Mouse (Mus musculus) central nervous system, embryonic 18 days (tissue): ENCODE results near the gene Rpl32. TPM values are rescaled to one million over a fixed set of nuclear protein-coding genes. Genes with fewer than 3 reads are reported as not detected.

ENCODE experiments used
- polyA plus RNA-seq: library from polyadenylated mRNA; depleted of rRNA; stranded (reverse); fragments of >200 nt; gene quantifications from 2 replicates; pipeline ENCODE4 v1.2.3, GENCODE M21; 2012; rRNA removed

The Rpl32 gene
- polyA plus RNA-seq = 1,760 and 1,858 TPM in 2 replicates

DNA sequence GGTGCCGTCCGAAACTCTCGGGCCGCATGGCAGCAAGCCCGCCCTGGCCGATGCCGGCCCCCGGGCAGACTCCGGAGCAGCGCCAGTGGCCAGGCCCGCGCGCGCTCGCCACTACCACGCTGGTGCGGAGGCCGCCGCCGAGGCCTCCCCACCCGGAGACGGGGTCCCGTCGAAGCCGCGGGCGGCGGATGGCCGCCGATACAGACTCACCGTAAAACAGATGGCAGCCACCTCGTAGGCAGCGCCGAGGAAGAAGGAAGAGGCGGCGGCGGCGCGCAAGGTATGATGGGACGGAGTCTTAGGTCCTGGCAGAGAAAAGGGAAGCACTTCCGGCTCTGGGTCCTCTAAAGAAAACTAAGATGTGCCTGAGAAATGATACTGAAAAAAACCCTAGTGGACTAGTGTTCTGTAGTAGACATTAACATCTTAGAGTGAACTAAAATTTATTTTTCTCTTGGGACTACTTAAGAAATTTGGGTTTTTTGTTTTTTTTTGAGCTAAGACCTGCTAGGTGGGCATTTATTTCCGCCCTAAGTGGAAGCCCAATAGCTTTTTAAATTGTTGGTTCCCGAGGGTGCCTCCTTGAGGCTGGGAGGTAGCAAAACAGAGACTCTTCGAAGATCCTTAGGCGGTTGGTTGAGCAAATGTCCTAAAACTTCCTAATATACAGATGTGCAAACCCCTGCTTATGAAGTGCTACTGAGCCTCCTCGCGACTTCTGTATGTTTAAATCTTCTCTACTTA, at the start of gene Rpl32:
Gene Rpl32, minus strand, starts transcription at position 260 of the 744 bp plus-strand sequence.

DNA sequence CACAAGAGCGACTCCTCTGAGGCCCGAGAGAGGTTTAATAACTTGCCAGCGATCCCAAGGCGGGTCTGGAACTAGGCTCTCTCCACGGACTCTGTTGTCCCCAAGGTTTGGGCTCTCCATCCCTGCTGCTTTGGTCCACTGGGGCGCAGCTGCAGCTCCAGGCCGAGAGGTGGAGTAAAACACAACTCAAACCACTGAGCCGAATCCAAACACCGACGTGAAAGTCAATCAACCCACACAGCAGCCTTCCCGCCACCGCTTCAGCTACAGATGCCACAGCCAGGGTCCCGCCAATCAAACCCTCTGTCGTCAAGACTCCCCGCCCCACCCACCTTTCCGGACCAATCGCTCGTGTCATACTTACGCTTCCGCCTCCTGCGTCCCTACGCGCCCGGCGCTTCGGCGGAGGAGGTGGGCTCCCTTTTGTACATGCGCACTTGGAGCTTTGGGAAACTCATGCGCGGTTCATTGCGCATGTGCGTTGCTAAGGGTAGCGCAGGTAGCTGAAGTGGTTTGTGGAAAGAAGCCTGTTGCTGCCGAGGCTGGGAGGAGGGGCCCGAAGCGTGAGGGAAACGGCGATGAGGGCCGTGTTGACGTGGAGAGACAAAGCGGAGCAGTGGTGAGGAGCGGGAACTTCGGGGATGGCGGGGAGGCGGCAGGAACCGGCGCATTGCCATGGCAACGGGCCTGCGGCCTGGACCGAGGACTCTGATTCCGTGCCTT, 44.7 kb upstream of the Rpl32 start, which contains the start of the genes Mbd4 and Ift122:
Gene Mbd4, minus strand, starts transcription at position 281 of the 723 bp plus-strand sequence.
Gene Ift122, plus strand, starts transcription at position 380 of the 723 bp plus-strand sequence.

DNA sequence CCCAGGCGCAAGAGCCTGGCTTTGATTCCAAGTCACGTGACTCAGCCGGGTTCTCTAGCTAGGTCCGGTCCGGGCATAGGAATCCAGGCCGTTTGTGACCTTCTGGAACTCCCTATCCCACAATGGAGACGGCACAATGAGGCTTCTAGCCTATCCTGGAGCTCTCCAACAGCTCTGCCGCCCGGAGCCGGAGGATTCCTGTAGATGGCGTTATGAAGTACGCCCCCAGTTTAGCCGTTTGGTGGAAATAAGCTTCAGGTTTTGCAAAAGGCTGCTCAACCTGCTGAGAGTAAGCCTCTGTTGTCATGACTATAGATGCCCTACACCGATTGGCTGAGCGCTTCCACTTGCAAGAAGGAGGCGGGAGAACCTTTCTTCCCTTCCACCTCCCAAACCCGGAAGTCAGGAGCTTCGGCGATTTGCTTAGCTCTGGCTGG, 29.6 kb upstream of the Rpl32 start, which contains the start of gene Efcab12:
Gene Efcab12, minus strand, starts transcription at position 252 of the 437 bp plus-strand sequence.

DNA sequence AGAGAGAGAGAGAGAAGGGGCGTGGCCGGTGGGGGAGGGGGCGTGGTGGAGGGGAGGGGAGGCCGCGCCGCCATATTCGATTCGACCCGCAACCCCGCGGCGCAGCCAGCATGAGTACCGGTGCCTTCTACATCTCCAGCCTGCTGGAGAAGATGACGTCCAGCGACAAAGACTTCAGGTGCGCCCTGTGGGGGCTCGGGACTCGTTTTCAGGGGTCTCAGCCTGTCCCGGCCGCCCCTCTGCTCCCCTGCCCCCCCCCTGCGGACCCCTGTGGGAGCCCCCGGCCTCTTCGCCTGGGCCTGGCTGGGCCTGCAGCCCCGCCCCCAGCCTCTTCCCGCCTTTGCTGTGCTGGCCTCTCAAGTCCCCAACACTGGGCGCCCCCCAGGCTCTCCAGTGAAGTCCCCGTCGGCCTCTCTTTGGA, 34.0 kb downstream of the Rpl32 start, which contains the start of gene Cand2:
Gene Cand2, plus strand, starts transcription at position 38 of the 421 bp plus-strand sequence.

DNA sequence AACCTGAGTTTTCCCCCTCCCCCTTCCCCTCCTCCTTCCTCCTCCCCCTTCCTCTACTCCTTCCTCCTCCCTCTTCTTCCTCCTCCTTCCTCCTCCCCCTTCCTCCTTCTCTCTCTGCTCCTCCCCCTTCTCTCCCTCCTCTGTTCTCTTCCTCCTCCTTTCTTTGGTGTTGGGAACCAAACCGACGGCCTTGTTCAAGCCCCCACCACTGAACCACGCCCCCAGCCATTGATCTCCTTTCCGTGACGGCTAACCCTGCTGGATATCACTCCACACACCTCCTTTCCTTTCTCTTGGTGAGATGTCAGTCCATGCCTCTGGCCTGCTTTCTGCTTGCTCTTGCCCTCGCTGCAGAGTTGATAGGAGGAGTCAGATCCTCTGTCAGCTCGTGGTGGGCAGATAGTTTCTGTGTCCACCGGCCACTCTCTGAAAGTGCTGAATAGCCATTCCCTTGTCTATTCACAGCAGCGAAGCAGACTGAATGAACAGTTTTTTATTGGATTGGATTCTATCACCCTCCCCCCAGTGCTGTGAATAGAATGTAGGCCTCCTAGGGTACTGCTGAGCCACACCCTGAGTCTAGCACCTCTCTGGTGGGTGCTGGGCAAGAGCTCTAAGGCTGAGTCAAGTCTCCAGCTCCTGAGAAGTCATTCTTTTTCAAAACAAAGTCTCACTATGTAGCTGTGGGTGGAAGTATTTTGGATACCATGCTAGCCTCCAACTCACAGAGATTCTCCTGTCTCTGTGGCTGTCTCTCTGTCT, 46.4 kb downstream of the Rpl32 start, which contains the start of gene Tmem40:
Gene Tmem40, minus strand, starts transcription at position 416 of the 762 bp plus-strand sequence.

Other genes with a start within 250 kb of the Rpl32 start
- 0.09 and 0.16 TPM in 2 replicates for gene Mkrn2os, start 216.2 kb downstream of the Rpl32 start, polyA plus RNA-seq
- 28.6 and 32.0 TPM in 2 replicates for gene Mkrn2, start 206.8 kb downstream of the Rpl32 start, polyA plus RNA-seq
- 240 and 245 TPM in 2 replicates for gene Raf1, start 132.1 kb downstream of the Rpl32 start, polyA plus RNA-seq
- 1.5 TPM in 2 replicates for gene Tmem40, start 46.3 kb downstream of the Rpl32 start, polyA plus RNA-seq
- gene Cand2, start 34.2 kb downstream of the Rpl32 start, polyA plus RNA-seq = 14.4 and 15.2 TPM in 2 replicates
- gene Efcab12, start 29.7 kb upstream of the Rpl32 start, polyA plus RNA-seq = 4.2 and 4.4 TPM in 2 replicates
- gene Mbd4, start 44.6 kb upstream of the Rpl32 start, polyA plus RNA-seq = 10.2 and 11.0 TPM in 2 replicates
- 31.0 and 33.5 TPM in 2 replicates for gene Ift122, start 44.7 kb upstream of the Rpl32 start, polyA plus RNA-seq
- gene Rho, start 123.0 kb upstream of the Rpl32 start, polyA plus RNA-seq = 0.96 and 1.8 TPM in 2 replicates
- not detected in 2 replicates for gene H1foo, start 136.2 kb upstream of the Rpl32 start, polyA plus RNA-seq
- gene Plxnd1, start 186.3 kb upstream of the Rpl32 start, polyA plus RNA-seq = 47.1 and 51.8 TPM in 2 replicates